Mouse (Mus musculus) MEL (cell line): Measurements from ENCODE around the gene Eme2. TPM values are rescaled to one million over a fixed set of nuclear protein-coding genes. Genes with fewer than 3 reads are reported as not detected.

ENCODE experiments used
- DNase-seq: peaks from one replicate; pipeline ENCODE4 v3.0.0; 2011; ENCODE audit warnings: low read depth, low spot score
- H3K27ac ChIP-seq: 2 replicates; pipeline ENCODE4 v1.5.1; 2012; ENCODE audit warnings: low read depth, mild to moderate bottlenecking, control low read depth, low read length, moderate library complexity; ENCODE audit not compliant: control insufficient read depth
- H3K27me3 ChIP-seq, 2 experiments: fragments of 150-350 bp in 1 of 2; sonication (generic) in 1 of 2; 2 replicates each; pipeline ENCODE4 v1.6.1; 2012; ENCODE audit warnings: low read length in 2 of 2, mild to moderate bottlenecking in 2 of 2, improper control_type of control experiment in 1 of 2, moderate library complexity in 1 of 2; ENCODE audit not compliant: insufficient read depth in 2 of 2, control insufficient read depth in 1 of 2
- H3K36me3 ChIP-seq, 2 experiments: 2 replicates each; pipeline ENCODE4 v1.6.1; 2012 to 2014; ENCODE audit warnings: low read length in 2 of 2, improper control_type of control experiment in 1 of 2, inconsistent platforms in 1 of 2, mild to moderate bottlenecking in 1 of 2; ENCODE audit not compliant: insufficient read depth in 2 of 2, control insufficient read depth in 1 of 2
- H3K4me1 ChIP-seq, 2 experiments: fragments of 150-350 bp in 1 of 2; sonication (generic) in 1 of 2; 2 replicates each; pipeline ENCODE4 v1.6.1; 2012; ENCODE audit warnings: low read length in 2 of 2, improper control_type of control experiment in 1 of 2, mild to moderate bottlenecking in 1 of 2; ENCODE audit not compliant: insufficient read depth in 2 of 2, control insufficient read depth in 1 of 2
- H3K4me3 ChIP-seq, 2 experiments: fragments of 150-350 bp in 1 of 2; sonication (generic) in 1 of 2; 2 replicates each; pipeline ENCODE4 v1.5.1; 2012; ENCODE audit warnings: low read depth in 2 of 2, low read length in 2 of 2, mild to moderate bottlenecking in 2 of 2, moderate library complexity in 2 of 2, control low read depth in 1 of 2, improper control_type of control experiment in 1 of 2; ENCODE audit not compliant: control insufficient read depth in 1 of 2, insufficient read depth in 1 of 2
- H3K79me2 ChIP-seq: 2 replicates; pipeline ENCODE4 v1.6.1; 2012; ENCODE audit warnings: mild to moderate bottlenecking, low read length, moderate library complexity; ENCODE audit not compliant: control insufficient read depth, poor library complexity, insufficient read depth
- H3K9ac ChIP-seq: 2 replicates; pipeline ENCODE4 v1.6.1; 2012; ENCODE audit warnings: low read depth, mild to moderate bottlenecking, control low read depth, low read length, moderate library complexity; ENCODE audit not compliant: control insufficient read depth, poor library complexity, severe bottlenecking
- H3K9me3 ChIP-seq: fragments of 150-350 bp; sonication (generic); replicated peaks from 2 replicates; pipeline ENCODE4 v1.6.1; 2012; ENCODE audit warnings: mild to moderate bottlenecking, low read length, improper control_type of control experiment, moderate library complexity; ENCODE audit not compliant: insufficient read depth
- CHD1 ChIP-seq: IDR thresholded peaks from 2 replicates; pipeline ENCODE4 v1.6.1; 2012; ENCODE audit warnings: low read depth, mild to moderate bottlenecking, inconsistent platforms, low read length, improper control_type of control experiment
- CHD2 ChIP-seq: IDR thresholded peaks from 2 replicates; pipeline ENCODE4 v1.6.1; 2011; ENCODE audit warnings: low read length, improper control_type of control experiment
- ELF1 ChIP-seq: IDR thresholded peaks from 2 replicates; pipeline ENCODE4 v1.6.1; 2014; ENCODE audit warnings: low read depth, mild to moderate bottlenecking, inconsistent platforms, low read length, improper control_type of control experiment, moderate library complexity
- ETS1 ChIP-seq: IDR thresholded peaks from 2 replicates; pipeline ENCODE4 v1.6.1; 2012; ENCODE audit warnings: low read depth, mild to moderate bottlenecking, inconsistent platforms, low read length, improper control_type of control experiment, moderate library complexity
- GABPA ChIP-seq: IDR thresholded peaks from 2 replicates; pipeline ENCODE4 v1.6.1; 2012; ENCODE audit warnings: low read depth, mild to moderate bottlenecking, inconsistent platforms, low read length, improper control_type of control experiment, moderate library complexity
- GATA1 ChIP-seq: IDR thresholded peaks from 2 replicates; pipeline ENCODE4 v1.6.1; 2011; ENCODE audit warnings: low read depth, low read length, improper control_type of control experiment
- HCFC1 ChIP-seq: IDR thresholded peaks from 2 replicates; pipeline ENCODE4 v1.6.1; 2012; ENCODE audit warnings: low read depth, mild to moderate bottlenecking, inconsistent platforms, low read length, improper control_type of control experiment, moderate library complexity
- JUND ChIP-seq: IDR thresholded peaks from 2 replicates; pipeline ENCODE4 v1.6.1; 2011; ENCODE audit warnings: low read depth, mild to moderate bottlenecking, improper control_type of control experiment, low read length
- KAT2A ChIP-seq: conservative IDR thresholded peaks from 2 replicates; pipeline ENCODE4 v1.6.1; 2012; ENCODE audit warnings: low read depth, low read length, improper control_type of control experiment, inconsistent platforms
- MAX ChIP-seq: IDR thresholded peaks from 2 replicates; pipeline ENCODE4 v1.6.1; 2011; ENCODE audit warnings: low read length, improper control_type of control experiment
- MAZ ChIP-seq: IDR thresholded peaks from 2 replicates; pipeline ENCODE4 v1.6.1; 2012; ENCODE audit warnings: low read depth, mild to moderate bottlenecking, inconsistent platforms, low read length, improper control_type of control experiment
- MXI1 ChIP-seq: IDR thresholded peaks from 2 replicates; pipeline ENCODE4 v1.6.1; 2011; ENCODE audit warnings: mild to moderate bottlenecking, low read depth, low read length, improper control_type of control experiment
- MYB ChIP-seq: IDR thresholded peaks from 2 replicates; pipeline ENCODE4 v1.6.1; 2011; ENCODE audit warnings: mild to moderate bottlenecking, low read depth, low read length, improper control_type of control experiment
- MYC ChIP-seq: IDR thresholded peaks from 2 replicates; pipeline ENCODE4 v1.6.1; 2011; ENCODE audit warnings: low read depth, mild to moderate bottlenecking, low read length, improper control_type of control experiment, moderate library complexity
- POLR2A ChIP-seq, 2 experiments: IDR thresholded peaks; 2 replicates each; pipeline ENCODE4 v1.6.1; 2011 to 2012; ENCODE audit warnings: low read length in 2 of 2, mild to moderate bottlenecking in 2 of 2, control low read depth in 1 of 2, improper control_type of control experiment in 1 of 2, low read depth in 1 of 2, moderate library complexity in 1 of 2; ENCODE audit not compliant: control insufficient read depth in 1 of 2, insufficient read depth in 1 of 2, poor library complexity in 1 of 2
- POLR2AphosphoS2 ChIP-seq: IDR thresholded peaks from 2 replicates; pipeline ENCODE4 v1.6.1; 2011; ENCODE audit warnings: low read length, improper control_type of control experiment
- RAD21 ChIP-seq: IDR thresholded peaks from 2 replicates; pipeline ENCODE4 v1.6.1; 2011; ENCODE audit warnings: mild to moderate bottlenecking, low read depth, low read length, improper control_type of control experiment
- SIN3A ChIP-seq: IDR thresholded peaks from 2 replicates; pipeline ENCODE4 v1.6.1; 2012; ENCODE audit warnings: low read length, improper control_type of control experiment, inconsistent platforms
- TBP ChIP-seq: IDR thresholded peaks from 2 replicates; pipeline ENCODE4 v1.8.0; 2011; ENCODE audit warnings: low read depth, low read length, improper control_type of control experiment
- TCF12 ChIP-seq: IDR thresholded peaks from 2 replicates; pipeline ENCODE4 v1.6.1; 2014; ENCODE audit warnings: low read depth, mild to moderate bottlenecking, inconsistent platforms, low read length, improper control_type of control experiment, moderate library complexity
- USF1 ChIP-seq: IDR thresholded peaks from 2 replicates; pipeline ENCODE4 v1.6.1; 2014; ENCODE audit warnings: low read depth, mild to moderate bottlenecking, inconsistent platforms, low read length, improper control_type of control experiment, moderate library complexity
- ZMIZ1 ChIP-seq: IDR thresholded peaks from 2 replicates; pipeline ENCODE4 v1.6.1; 2012; ENCODE audit warnings: low read depth, mild to moderate bottlenecking, inconsistent platforms, low read length, improper control_type of control experiment, moderate library complexity
- polyA plus RNA-seq, 2 experiments: library from polyadenylated mRNA; stranded (reverse) in 1 of 2; unstranded in 1 of 2; fragments of >175 nt in 1 of 2; fragments of >200 nt in 1 of 2; gene quantifications; 2 replicates each; pipeline versions ENCODE4 v1.2.1 to v1.2.4; 2012; ENCODE audit warnings: low replicate concordance in 2 of 2, low read depth in 1 of 2; ENCODE audit not compliant: insufficient read length in 2 of 2, insufficient read depth in 1 of 2, missing spikeins in 1 of 2
- total RNA-seq: library from RNA; depleted of rRNA; stranded (reverse); fragments of 300-350 nt; gene quantifications from 2 replicates; pipeline ENCODE4 v1.2.3, GENCODE M21; 2012

The Eme2 gene
- total and polyA plus RNA-seq, 3 experiments = 15.1 to 26.8 TPM; not detected in 1

- peak overlapping the region; percentile 89 for H3K9ac ChIP-seq
- H3K79me2 ChIP-seq = peaks cover 22% of the 10 kb centered on the region
- TF ChIP-seq POLR2A (IDR thresholded peaks at IDR 0.05; ENCODE audit: control insufficient read depth in 1 of 2, insufficient read depth in 1 of 2, low read depth in 1 of 2, low read length in 2 of 2, poor library complexity in 1 of 2) (peak in 1 of 2 experiments; percentile 8; a peak in 1 of 4 replicates), POLR2AphosphoS2 (no peak)
- H3K4me1 ChIP-seq = peaks cover 0 to 14% of the 10 kb centered on the region in 2 experiments; a peak in 1 of 4 replicates
- DNase-seq = peak; percentile 47
- H3K27ac ChIP-seq = no peak overlapping the region
- no peaks in the 10 kb centered on the region for H3K27me3 ChIP-seq
- H3K36me3 ChIP-seq = peaks cover 0 to 2% of the 10 kb centered on the region in 2 experiments; a peak in 3 of 4 replicates
- no peaks in the 10 kb centered on the region for H3K9me3 ChIP-seq
- H3K4me3 ChIP-seq = peak overlapping the region; percentile 84 to 93
Measured at GRCm38 (mm10) chr17:24887291-24888080, 7.4 kb downstream of the Eme2 start.

- Histone ChIP-seq H3K4me3 (peak overlapping the region; percentile 84 to 93), H3K36me3 (peaks cover 0 to 2% of the 10 kb centered on the region in 2 experiments; a peak in 2 of 4 replicates), H3K9ac (peak overlapping the region; percentile 89), H3K27ac (peak overlapping the region; percentile 35), H3K27me3 (no peaks in the 10 kb centered on the region), H3K4me1 (peaks cover 0 to 14% of the 10 kb centered on the region in 2 experiments; a peak in 1 of 4 replicates), H3K9me3 (no peaks in the 10 kb centered on the region), H3K79me2 (peaks cover 22% of the 10 kb centered on the region)
- no peak for DNase-seq
- TF ChIP-seq MAX (0 out of 2 replicates have a peak, but pooled peaks have one; percentile 6), KAT2A (no peak)
Measured at GRCm38 (mm10) chr17:24886932-24887271, 8.0 kb downstream of the Eme2 start.

DNA sequence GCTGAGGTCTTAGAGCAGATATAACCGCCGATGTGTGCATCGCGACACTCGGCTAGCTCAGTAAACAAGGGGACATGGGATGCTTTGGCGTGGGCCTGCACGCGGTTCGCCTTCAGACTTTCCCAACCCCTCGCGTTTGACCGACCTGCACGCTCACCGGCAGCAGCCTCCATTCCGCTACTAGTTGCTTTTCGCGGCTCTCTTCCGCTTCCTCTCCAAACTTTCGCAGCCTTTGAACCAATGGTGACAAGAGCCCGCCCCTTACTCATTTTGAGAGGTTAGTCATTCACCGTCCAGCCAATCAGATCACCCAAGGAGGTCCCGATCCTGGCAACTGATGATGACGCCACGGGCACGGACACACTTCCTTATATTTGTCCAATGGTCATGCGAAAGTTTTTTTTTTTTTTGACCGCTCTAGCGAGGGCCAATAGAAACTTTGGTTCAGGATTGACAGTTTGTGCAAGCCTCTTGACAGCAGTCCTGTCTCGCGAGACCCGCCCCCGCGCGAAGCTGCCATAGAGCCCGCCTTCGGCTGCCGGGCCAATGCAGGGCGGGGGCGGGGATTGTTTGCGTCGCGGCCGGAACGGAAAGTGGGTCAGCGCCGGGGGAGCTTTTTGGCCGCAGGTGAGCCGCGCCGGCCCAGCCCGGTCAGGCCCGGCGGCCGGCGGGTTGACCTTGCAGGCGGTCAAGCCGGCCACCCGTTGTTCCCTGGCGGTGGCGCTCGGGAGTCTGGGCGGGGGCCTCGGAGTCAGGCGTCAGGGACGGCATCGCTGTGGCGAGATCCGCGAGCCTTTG is 8.6 kb downstream of the Eme2 start, which contains the start of the genes Nubp2 and Spsb3:
Nubp2 (minus strand) TSS at position 216 of the 798 bp plus-strand sequence.
Spsb3 (plus strand) TSS at position 510 of the 798 bp plus-strand sequence.
- Histone ChIP-seq H3K27ac (peak within 1 kb of the TSS; percentile 35), H3K9me3 (no peaks in the 10 kb centered on the region), H3K79me2 (peaks cover 22% of the 10 kb centered on the region), H3K4me1 (peaks cover 0 to 14% of the 10 kb centered on the region in 2 experiments; a peak in 1 of 4 replicates), H3K4me3 (peak within 1 kb of the TSS; percentile 88 to 93), H3K27me3 (no peaks in the 10 kb centered on the region), H3K36me3 (peaks cover 0 to 2% of the 10 kb centered on the region in 2 experiments; a peak in 2 of 4 replicates), H3K9ac (peak within 1 kb of the TSS; percentile 89)
- peak; percentile 99 for DNase-seq
- no peak for TF ChIP-seq ETS1
- TF ChIP-seq GABPA = peak; percentile 31; the same call in 1 of the 2 replicates
- peak; percentile 87 for TF ChIP-seq KAT2A
- TF ChIP-seq TCF12 = peak; percentile 19; the same call in 1 of the 2 replicates
- peak; percentile 78 for TF ChIP-seq MYC
- 0 out of 2 replicates have a peak, but pooled peaks have one; percentile 36 for TF ChIP-seq JUND
- TF ChIP-seq MYB = peak; percentile 52
- peak; percentile 99 for TF ChIP-seq SIN3A
- TF ChIP-seq MAZ = peak; percentile 22; the same call in 1 of the 2 replicates
- TF ChIP-seq CHD2 = peak; percentile 98
- TF ChIP-seq ELF1 = peak; percentile 98
- peak; percentile 80; the same call in 1 of the 2 replicates for TF ChIP-seq POLR2AphosphoS2
- TF ChIP-seq RAD21 = no peak
- peak; percentile 97 for TF ChIP-seq HCFC1
- 0 out of 2 replicates have a peak, but pooled peaks have one; percentile 69 for TF ChIP-seq ZMIZ1
- TF ChIP-seq CHD1 = no peak
- TF ChIP-seq GATA1 = no peak
- peak; percentile 66; the same call in 1 of the 2 replicates for TF ChIP-seq TBP
- TF ChIP-seq USF1 = 0 out of 2 replicates have a peak, but pooled peaks have one; percentile 28
- peak; percentile 98 for TF ChIP-seq MXI1
